7 mouse cellular contexts compared by ENCODE assay signal in the genomic region with DNA sequence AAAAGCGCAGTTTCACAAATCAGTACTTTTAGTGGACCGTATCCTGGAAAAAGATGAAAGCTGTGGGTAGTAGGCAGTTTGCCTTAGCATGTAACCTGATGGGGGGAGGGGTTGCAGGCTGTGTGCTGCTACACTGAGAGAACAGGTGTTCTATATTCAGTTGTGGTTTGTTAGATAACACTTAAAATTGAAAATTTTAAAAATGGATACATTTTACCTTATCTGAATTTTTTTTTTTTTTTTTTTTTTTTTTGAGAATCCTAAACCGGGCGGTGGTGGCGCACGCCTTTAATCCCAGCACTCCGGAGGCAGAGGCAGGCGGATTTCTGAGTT. TPM values are rescaled to one million over a fixed set of nuclear protein-coding genes. Genes with fewer than 3 reads are reported as not detected.
A peak's percentile ranks its signal among the peaks of the same experiment; 100 is the strongest.
DNase-seq lines count a peak whose midpoint lies in the region; ATAC-seq lines count a peak whose summit lies in the region.

No protein-coding gene starts in this region.

- H3K27ac ChIP-seq in lung, embryonic 16.5 days (ENCODE audit: low read length), result no peak overlapping the region
- H3K27ac ChIP-seq in forebrain, embryonic 12.5 days, result 0 out of 2 replicates have a peak overlapping the region, but pooled peaks have one; percentile 83
- peak overlapping the region; percentile 81 for H3K27ac ChIP-seq in liver, embryonic 12.5 days

- H3K4me1 ChIP-seq in lung, embryonic 16.5 days (replicated peaks; ENCODE audit: control insufficient read depth, insufficient read depth, low read length), result no peaks in the 10 kb centered on the region
- peaks cover 10% of the 10 kb centered on the region; the same call in 1 of the 2 replicates for H3K4me1 ChIP-seq in forebrain, embryonic 12.5 days
- peaks cover 11% of the 10 kb centered on the region for H3K4me1 ChIP-seq in liver, embryonic 12.5 days

- no peaks in the 10 kb centered on the region for H3K9me3 ChIP-seq in lung, embryonic 16.5 days (ENCODE audit: control insufficient read depth, low read length)
- H3K9me3 ChIP-seq in forebrain, embryonic 12.5 days, result no peaks in the 10 kb centered on the region
- no peaks in the 10 kb centered on the region for H3K9me3 ChIP-seq in liver, embryonic 12.5 days (replicated peaks)

- peak overlapping the region; percentile 68 for H3K4me2 ChIP-seq in lung, embryonic 16.5 days (ENCODE audit: low read depth, low read length)
- peak overlapping the region; percentile 63 for H3K4me2 ChIP-seq in forebrain, embryonic 12.5 days
- peak overlapping the region; percentile 81 for H3K4me2 ChIP-seq in liver, embryonic 12.5 days

- no peak for ATAC-seq in lung, embryonic 16.5 days (ENCODE audit: low read depth)
- ATAC-seq in forebrain, embryonic 12.5 days (ENCODE audit: low FRiP score), result 0 out of 2 replicates have a peak, but pooled peaks have one; percentile 18
- no peak for ATAC-seq in liver, embryonic 12.5 days

- H3K9ac ChIP-seq in lung, embryonic 16.5 days (ENCODE audit: low read length), result peak overlapping the region; percentile 73
- peak overlapping the region; percentile 56; the same call in 1 of the 2 replicates for H3K9ac ChIP-seq in forebrain, embryonic 12.5 days
- H3K9ac ChIP-seq in liver, embryonic 12.5 days, result peak overlapping the region; percentile 76

- H3K4me3 ChIP-seq in lung, embryonic 16.5 days (ENCODE audit: low read length), result peak overlapping the region; percentile 67
- peak overlapping the region; percentile 55 for H3K4me3 ChIP-seq in forebrain, embryonic 12.5 days (replicated peaks)
- peak overlapping the region; percentile 69 for H3K4me3 ChIP-seq in liver, embryonic 12.5 days

- 68% methylated on average over 8 of the region's 8 CpGs for WGBS in lung, embryonic 16.5 days
- WGBS in forebrain, embryonic 12.5 days, result 75% methylated on average over 7 of the region's 8 CpGs
- 70% methylated on average over 8 of the region's 8 CpGs for WGBS in liver, embryonic 12.5 days (ENCODE audit: insufficient replicate concordance)

- no peak for DNase-seq in lung, adult 18-20 months
- peak; percentile 61 for DNase-seq in thymus, postnatal 14 days
- DNase-seq in adipocyte (ENCODE audit: low spot score), result no peak
- no peak for DNase-seq in left cerebral cortex, adult 18-20 months (ENCODE audit: low spot score in 2 of 2)

- no peaks in the 10 kb centered on the region for H3K27me3 ChIP-seq in lung, embryonic 16.5 days (ENCODE audit: control insufficient read depth, insufficient read depth, low read depth, low read length)
- no peaks in the 10 kb centered on the region for H3K27me3 ChIP-seq in forebrain, embryonic 12.5 days
- 0 out of 2 replicates have a peak, but pooled peaks cover 6% of the 10 kb centered on the region for H3K27me3 ChIP-seq in liver, embryonic 12.5 days (replicated peaks)

- H3K36me3 ChIP-seq in lung, embryonic 16.5 days (ENCODE audit: control insufficient read depth, insufficient read depth, low read length), result no peaks in the 10 kb centered on the region
- peaks cover 18% of the 10 kb centered on the region for H3K36me3 ChIP-seq in forebrain, embryonic 12.5 days (replicated peaks)
- H3K36me3 ChIP-seq in liver, embryonic 12.5 days, result peaks cover 27% of the 10 kb centered on the region

RNA-seq across cellular contexts. Expression of a gene that starts 0.8 kb away (rescaled TPM):
- 132 and 136 TPM in 2 replicates for polyA plus RNA-seq in lung, embryonic 16.5 days (2015; fragmentation: Nextera tagmentation; extraction: Ambion mirVana)
- polyA plus RNA-seq in forebrain, embryonic 12.5 days (2016; fragmentation: Nextera tagmentation; extraction: Ambion mirVana), result 115 and 117 TPM in 2 replicates
- polyA plus RNA-seq in liver, embryonic 12.5 days (2016; fragmentation: Nextera tagmentation; extraction: Ambion mirVana), result 140 and 148 TPM in 2 replicates
- 10 to 100 TPM; 50.9 to 59.8 TPM for total RNA-seq in left cerebral cortex, adult 18-20 months (2021)

RNA-seq across cellular contexts. Expression of a gene that starts 0.8 kb away (rescaled TPM):
- 3.1 and 3.5 TPM in 2 replicates for polyA plus RNA-seq in lung, embryonic 16.5 days (2015; fragmentation: Nextera tagmentation; extraction: Ambion mirVana)
- polyA plus RNA-seq in forebrain, embryonic 12.5 days (2016; fragmentation: Nextera tagmentation; extraction: Ambion mirVana), result 1.8 and 3.6 TPM in 2 replicates
- 7.1 and 8.6 TPM in 2 replicates for polyA plus RNA-seq in liver, embryonic 12.5 days (2016; fragmentation: Nextera tagmentation; extraction: Ambion mirVana)
- total RNA-seq in left cerebral cortex, adult 18-20 months (2021), result 1 to 10 TPM; 3.7 to 3.8 TPM

RNA-seq across cellular contexts. Expression of a gene that starts 8.1 kb away (rescaled TPM):
- polyA plus RNA-seq in lung, embryonic 16.5 days (2015; fragmentation: Nextera tagmentation; extraction: Ambion mirVana), result 43.7 and 43.9 TPM in 2 replicates
- polyA plus RNA-seq in forebrain, embryonic 12.5 days (2016; fragmentation: Nextera tagmentation; extraction: Ambion mirVana), result 10.9 and 11.7 TPM in 2 replicates
- 21.2 and 22.9 TPM in 2 replicates for polyA plus RNA-seq in liver, embryonic 12.5 days (2016; fragmentation: Nextera tagmentation; extraction: Ambion mirVana)
- total RNA-seq in left cerebral cortex, adult 18-20 months (2021), result 1 to 10 TPM; 7.2 to 7.5 TPM

RNA-seq across cellular contexts. Expression of a gene that starts 26.6 kb away (rescaled TPM):
- 3.2 and 4.3 TPM in 2 replicates for polyA plus RNA-seq in lung, embryonic 16.5 days (2015; fragmentation: Nextera tagmentation; extraction: Ambion mirVana)
- polyA plus RNA-seq in forebrain, embryonic 12.5 days (2016; fragmentation: Nextera tagmentation; extraction: Ambion mirVana), result 33.1 and 37.4 TPM in 2 replicates
- 0.11 and 0.38 TPM in 2 replicates for polyA plus RNA-seq in liver, embryonic 12.5 days (2016; fragmentation: Nextera tagmentation; extraction: Ambion mirVana)
- total RNA-seq in left cerebral cortex, adult 18-20 months (2021), result 100 to 1,000 TPM; 133 to 151 TPM

RNA-seq across cellular contexts. Expression of a gene that starts 30.6 kb away (rescaled TPM):
- 0.06 TPM in 1 of 2 replicates, not detected in the other for polyA plus RNA-seq in lung, embryonic 16.5 days (2015; fragmentation: Nextera tagmentation; extraction: Ambion mirVana)
- 0.29 TPM in 1 of 2 replicates, not detected in the other for polyA plus RNA-seq in forebrain, embryonic 12.5 days (2016; fragmentation: Nextera tagmentation; extraction: Ambion mirVana)
- polyA plus RNA-seq in liver, embryonic 12.5 days (2016; fragmentation: Nextera tagmentation; extraction: Ambion mirVana), result 0.08 and 0.13 TPM in 2 replicates
- total RNA-seq in left cerebral cortex, adult 18-20 months (2021), result not detected
